Mouse (Mus musculus): ENCODE data around the gene Ing1.

Ing1 gene

DNA sequence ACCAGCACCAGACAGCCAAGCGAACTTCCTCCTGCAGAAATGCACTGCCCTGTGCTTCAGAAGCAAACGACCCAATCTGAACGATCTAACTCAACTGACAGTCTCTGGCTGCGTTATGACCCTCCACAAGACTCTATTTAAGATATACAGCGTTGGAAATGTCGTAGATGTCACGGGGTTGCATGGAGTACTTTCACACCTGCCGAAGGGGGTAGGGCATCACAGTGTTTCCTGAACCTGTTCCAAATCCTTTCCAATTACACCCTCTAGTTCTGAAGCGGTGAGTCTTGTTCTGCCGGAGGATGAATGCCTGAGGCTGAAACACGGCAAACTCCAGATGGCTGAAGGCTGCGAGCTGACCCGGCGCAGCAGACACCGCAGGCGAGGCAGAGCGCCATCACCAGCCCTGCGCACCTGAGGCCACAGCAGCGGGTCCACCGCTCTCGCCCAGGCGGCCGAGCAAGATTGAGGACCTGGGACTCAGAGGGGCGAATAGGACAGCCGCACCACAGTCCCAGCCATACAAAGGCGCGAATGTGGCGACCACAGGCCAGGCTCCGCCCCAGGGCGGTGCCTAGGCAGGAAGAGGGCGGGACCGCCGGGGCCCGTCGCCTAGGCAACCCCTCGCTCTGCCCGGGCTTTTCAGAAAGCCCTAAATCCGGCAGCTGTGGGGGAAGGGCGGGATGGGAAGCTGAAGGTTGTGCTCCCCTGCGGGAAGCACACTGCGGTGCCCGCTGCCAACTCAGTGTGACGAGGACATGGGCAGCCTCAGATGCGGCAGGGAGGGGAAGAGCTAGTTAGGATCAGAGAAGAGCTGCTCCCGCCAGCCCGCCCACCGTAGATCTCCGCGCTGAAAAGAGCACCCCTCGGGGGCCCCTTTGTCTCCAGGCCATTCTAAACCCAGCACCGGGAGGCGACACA is at the start of gene Ing1:
TSS of gene Ing1 (plus strand) at position 773 of the 921 bp plus-strand sequence.
- DNase-seq (ENCODE audit: low spot score): peak; percentile 98

DNA sequence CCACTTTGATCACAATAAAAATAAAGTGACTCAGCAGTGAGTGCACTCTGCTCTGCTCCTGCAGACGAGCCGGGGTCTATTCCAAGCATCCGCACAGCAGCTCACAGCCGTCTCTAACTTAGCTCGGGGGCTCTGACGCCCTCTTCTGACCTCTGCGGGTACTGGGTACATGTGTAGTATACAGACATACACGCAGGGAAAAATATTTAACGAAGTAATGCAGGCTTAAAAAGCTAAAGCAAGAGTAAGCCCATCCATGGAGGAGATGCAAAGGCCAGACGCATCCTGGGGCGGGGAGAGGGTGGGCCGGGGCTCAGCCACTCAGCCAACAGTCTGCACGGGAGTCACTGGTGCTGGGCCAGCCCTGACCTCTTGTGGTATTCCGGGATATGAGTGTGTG is 49.3 kb upstream of the Ing1 start:
- DNase-seq (ENCODE audit: low spot score): no peak

DNA sequence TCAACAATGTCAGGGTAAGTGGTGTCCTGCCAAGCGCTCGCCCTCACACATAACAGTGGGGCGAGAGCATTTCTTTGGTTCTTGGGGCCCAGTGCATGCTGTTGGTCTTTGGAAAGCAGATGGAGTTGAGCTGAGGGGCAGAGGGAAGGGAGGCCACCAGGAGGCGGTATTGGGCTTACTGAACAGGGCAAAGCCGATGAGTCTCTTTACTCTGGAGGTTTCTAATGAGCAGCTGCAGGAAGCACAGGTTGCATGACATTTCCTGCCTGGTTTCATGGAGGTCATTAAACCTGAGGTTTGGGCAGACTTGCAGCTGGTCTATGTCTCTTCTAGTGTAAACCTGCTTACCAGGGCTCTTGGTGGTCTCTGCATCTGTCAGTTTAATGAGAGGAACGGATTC is 48.6 kb upstream of the Ing1 start:
- DNase-seq (ENCODE audit: low spot score): peak; percentile 86

DNA sequence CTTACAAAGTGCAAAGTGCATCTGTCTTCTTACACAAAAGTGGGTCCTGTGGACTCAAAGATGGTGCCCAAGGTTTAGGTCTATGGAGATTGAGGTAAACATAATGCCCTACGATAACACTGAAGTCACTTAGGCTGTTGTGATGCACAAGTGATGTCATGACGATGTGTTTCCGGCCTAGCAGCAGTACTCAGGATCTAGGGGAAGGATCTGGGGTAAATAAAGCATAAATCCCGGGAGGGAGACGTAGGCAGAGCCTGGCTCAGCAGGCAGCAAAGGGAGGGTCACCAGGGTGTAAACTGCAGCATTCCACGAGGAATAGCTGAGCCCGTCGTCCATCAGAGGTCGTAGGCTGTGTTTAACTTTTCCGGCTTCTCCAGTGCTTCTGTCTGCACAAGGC is 46.5 kb upstream of the Ing1 start:
- no peak for DNase-seq (ENCODE audit: low spot score)

DNA sequence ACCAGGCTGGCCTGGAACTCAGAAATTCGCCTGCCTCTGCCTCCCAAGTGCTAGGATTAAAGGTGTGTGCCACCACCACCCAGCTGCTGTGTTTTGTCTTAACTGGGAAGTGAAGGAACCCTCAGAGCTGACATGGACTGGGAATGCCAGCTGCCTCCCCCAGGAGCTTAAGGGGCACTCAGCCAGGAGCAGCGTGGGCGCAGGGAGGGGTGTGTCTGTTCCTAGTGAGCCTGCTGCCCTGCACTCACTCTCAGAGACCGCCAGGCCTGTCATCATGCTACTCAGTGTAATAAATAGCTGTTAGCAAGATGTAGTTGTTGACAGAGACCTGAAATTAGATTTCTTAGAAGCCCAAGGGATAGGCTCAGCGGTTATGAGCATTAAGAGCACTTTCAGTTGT is 44.4 kb upstream of the Ing1 start:
- DNase-seq (ENCODE audit: low spot score): no peak

DNA sequence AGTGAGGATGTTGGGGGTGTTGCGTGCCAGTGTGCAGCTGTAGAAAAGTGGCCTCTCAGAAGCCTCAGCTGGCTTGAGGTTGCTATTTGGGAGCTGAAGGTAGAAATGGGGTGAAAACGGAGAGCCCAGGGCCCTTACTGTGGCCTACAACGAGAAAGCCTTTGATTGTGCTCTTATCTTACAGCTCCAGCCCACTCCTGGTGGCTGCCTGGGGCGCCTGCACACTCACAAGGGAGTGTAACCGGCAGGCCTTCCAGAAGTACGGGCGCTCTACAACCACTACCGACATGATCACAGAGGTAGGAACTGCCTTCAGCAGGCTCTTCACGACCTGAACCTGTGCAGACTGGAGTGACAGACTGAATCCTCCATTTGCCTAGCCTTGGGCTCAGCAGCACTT is 42.7 kb upstream of the Ing1 start:
- no peak for DNase-seq (ENCODE audit: low spot score)

DNA sequence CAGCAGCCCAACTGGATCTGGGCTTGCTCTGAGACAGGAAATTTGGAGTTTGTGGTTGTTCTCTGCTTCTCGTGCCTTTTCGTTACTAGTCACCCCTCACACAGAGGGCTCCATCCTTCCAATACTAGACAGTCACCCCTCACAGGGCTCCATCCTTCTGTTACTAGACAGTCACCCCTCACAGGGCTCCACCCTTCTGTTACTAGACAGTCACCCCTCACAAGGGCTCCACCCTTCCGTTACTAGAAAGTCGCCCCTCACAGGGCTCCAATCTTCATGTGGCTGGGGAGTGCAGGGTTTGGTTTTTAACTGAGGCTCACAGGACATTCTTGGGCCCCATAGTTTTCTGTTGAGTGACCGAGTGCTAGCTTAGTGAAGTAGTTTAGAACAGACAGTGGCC is 42.1 kb upstream of the Ing1 start:
- DNase-seq (ENCODE audit: low spot score): no peak

DNA sequence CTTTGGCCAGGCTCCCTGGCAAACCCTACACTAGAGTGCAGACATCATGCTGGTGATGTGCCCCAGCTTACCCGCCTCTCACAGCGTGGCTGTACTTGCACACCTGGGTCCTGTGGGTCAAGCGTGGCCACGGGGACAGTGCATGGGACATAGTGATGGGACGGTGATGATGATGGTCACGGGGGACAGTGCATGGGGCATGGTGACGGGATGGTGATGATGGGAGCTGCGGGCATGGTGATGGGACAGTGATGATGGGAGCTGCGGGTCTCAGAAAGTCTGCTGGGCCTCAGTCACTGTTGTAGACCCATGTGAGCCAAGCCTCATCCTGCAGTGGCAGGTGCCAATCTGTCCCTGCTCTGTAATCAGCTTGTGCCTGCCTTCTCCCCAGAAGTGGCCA is 39.1 kb upstream of the Ing1 start:
- no peak for DNase-seq (ENCODE audit: low spot score)

DNA sequence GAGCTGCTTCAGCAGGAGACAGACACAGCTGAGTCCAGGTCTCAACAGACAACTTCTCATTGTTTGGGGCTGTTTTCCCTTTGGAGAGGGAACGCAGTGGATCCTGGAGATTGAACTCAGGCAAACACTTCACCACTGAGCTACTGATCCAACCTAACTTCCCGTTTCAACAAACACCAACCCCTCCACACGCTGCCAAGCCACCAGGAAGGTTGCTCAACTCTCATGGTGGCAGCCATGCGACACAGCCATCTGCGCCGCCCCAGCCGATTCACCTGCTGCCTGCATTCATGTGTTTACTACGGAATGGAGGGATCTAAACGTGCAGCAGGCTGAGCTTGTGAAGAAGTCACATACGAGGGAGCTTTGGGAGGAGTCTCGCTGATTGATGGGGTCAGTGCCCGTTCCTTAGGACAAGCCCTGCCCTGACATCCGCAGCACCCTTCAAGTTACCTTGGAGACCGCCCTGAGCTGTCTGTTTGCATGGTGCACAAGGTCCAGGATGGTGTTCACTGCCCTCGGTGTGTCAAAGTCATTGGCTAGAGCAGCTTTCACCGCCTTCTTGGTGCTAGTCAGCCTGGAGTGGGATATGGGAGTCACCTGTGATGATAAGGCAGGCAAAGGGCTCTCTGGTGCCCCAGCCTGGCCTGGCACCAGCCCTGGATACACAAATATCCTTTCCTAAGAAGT is 37.9 kb upstream of the Ing1 start:
- no peak for DNase-seq (ENCODE audit: low spot score)

DNA sequence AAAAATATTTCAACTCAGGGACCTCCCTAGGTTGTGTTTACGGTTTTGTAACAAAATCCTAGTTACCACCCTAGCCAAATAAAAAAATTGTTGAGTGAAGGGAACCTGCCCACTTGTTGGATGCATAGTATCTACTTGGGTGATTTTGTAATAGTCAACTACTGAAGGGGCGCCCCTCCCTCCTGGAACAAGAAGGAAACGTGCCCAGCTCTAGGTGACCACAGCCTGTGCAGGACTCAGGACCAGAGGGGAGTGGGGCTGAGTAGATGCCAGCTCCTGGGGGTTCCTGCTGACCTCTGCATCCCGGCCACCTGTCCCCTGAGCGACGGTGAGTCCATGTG is 37.3 kb upstream of the Ing1 start:
- DNase-seq (ENCODE audit: low spot score): no peak

DNA sequence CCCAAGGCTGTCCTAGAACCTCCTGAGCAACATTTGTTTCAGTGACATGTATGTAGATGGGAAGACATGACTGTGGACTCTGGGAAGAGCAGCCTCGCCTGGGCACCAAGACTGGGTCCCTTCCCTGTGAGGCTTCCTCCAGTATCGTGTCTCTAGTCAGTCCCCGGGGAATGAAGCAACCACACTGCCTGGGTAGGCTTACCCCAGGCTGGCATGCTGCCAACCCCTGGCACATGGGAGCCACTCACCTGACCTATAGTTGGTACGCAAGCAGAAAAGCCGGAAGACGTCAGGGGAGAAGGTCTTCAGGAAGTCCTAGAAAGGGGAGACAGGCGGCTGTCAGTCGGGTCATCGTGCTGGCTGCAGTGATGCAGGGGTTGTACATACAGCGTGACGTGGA is 36.7 kb upstream of the Ing1 start:
- DNase-seq (ENCODE audit: low spot score): no peak

DNA sequence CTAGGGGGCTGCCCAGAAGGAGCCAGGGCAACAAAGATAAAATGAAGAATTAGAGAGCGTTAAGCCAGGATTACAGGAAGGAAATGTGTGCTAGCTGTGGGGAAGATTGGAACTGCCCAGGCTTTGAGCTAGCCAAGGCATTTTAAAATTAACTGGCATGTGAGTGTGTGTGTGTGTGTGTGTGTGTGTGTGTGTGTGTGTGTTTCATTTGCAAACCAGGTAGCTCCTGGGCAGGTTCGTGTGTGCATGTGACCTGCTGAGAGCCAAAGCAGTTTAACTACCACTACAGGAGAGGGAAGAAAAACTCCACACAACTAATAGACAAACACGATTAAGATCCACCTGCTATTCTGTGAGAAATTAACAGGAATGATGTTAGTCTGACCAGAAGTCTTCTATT is 32.0 kb upstream of the Ing1 start:
- no peak for DNase-seq (ENCODE audit: low spot score)

DNA sequence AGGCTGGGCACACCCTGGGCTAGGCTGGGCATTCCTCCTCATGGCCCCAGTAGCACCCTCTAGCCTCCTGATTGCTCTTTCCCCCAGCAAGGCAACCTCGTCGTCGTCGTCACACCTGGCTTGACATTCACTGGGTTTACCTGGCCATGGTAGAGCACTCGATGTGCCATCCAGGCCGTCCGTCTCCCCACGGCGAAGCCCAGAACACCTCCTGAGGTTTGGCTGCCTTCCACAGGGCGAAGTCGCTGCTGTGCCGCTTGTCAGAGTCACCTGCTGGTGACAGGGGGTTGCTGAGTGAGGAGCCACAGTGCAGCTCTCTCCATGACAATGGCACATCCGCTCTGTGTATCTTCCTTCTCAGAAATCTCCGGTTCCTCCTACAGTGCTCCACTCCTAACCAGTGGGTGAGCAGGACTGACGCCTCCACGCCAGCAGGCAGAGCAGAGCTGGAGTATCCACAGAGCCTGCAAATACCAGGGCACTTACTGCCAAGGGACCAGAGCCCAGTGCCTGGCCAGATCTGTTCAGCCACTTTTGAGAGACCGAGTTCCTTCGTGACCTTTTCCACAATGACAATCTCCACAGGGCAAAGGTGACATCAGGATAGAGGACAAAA is 25.1 kb upstream of the Ing1 start:
- no peak for DNase-seq (ENCODE audit: low spot score)

DNA sequence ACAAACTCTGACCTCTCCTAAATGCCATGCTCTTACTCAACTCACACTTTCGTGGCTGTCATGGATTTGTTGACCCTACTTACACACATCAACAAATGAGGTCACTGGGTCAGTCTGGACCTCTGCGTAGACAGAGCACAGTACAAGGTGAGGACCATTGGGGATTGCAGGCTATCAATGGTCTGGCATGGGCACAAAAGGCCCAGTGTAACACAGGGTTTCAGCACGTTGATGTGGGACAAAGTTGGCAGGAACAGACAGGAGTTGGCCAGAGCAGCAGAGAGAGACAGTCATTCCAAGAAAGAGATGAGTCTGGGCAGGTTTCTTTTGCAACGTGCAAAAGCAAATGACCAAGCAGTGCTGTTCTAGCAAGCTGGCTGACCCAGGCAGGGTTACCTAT is 24.5 kb upstream of the Ing1 start:
- DNase-seq (ENCODE audit: low spot score): no peak

DNA sequence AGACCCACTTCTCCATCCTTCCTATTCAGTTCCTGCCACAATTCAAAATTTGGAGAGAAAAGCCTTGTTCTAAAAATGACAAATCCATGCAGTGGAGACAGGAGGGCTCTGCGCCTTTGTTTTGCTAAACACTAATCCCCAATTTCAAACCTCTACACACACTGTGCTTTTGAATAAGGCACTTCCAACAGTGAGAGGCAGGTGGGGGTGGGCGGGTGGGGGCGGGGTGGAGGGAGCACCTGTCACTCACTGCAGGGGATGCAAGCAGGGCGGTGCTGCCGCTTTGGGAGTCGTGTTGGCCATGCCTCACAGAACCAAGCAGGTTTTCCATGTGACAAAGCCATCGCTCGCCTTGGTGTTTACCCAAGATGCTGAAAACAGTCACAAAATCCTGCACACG is 20.9 kb upstream of the Ing1 start:
- no peak for DNase-seq (ENCODE audit: low spot score)

DNA sequence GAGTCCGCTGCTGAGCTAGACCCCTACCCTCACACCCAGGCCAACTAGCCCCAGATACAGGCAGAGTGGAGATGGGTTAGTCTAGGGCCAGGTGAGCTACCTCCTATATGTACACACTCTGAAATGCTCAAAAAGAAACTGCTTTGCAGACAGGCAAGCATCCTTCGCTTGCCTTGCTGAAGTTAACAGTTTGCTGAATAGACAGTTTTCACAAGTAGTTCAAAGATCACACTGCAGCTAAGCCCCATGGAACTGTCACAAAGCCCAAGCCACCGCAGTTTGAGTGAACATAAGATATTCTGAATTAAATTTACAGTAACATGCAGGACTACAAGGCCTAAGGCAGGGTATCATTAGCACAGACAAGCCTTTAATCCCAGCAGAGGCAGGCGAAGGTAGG is 16.3 kb upstream of the Ing1 start:
- no peak for DNase-seq (ENCODE audit: low spot score)

DNA sequence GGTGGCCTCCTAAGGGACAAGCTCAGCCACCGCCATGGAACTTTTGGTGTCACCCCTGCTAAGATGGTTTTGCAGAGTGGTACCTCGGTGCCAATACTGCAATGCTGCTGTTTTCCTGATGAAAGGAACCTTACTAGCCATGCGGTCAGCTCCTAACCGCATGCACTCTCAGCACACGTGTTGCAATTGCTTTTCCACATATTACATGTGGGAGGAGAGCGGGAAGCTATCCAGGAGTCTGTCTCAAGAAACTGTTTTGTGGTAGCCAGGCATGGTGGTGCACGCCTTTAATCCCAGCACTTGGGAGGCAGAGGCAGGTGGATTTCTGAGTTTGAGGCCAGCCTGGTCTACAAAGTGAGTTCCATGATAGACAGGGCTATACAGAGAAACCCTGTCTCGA is 15.2 kb upstream of the Ing1 start:
- DNase-seq (ENCODE audit: low spot score): no peak

DNA sequence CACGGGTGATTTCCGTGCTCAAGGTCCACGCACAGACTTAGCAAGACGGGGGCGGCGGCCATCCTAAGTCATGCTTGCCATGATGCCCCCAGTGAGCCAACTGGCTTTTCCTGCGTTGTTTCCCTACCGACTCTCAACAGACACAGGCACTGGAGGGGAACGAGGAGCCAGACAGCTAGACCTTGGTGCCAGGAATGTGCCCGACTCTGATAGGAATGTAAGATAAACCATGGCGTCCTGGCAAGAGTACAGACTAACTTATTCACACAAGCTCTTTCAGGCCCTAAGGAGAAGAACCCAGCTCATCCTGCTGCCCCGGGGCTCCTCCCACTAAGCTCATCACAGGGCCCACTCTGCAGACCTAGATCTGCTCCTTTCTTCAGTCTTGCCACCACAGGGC is 13.3 kb upstream of the Ing1 start:
- no peak for DNase-seq (ENCODE audit: low spot score)

DNA sequence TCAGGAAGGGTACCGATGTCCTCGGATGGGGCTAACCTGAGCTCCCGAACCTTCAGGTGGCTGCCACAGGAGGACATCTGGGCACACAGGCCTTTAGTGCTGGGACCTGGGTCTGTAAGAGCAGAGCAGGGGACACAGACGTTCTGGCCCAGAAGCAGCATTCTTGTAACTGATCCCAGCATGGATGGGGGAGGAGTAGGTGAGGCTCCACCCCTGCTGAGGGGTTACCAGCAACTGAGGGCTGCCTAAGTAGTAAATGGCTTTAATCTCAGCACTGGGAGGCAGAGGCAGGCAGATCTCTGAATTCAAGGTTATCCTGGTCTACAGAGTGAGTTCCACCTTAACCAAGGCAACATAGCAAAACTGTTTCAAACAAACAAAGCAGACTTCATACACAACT is 12.5 kb upstream of the Ing1 start:
- DNase-seq (ENCODE audit: low spot score): no peak

DNA sequence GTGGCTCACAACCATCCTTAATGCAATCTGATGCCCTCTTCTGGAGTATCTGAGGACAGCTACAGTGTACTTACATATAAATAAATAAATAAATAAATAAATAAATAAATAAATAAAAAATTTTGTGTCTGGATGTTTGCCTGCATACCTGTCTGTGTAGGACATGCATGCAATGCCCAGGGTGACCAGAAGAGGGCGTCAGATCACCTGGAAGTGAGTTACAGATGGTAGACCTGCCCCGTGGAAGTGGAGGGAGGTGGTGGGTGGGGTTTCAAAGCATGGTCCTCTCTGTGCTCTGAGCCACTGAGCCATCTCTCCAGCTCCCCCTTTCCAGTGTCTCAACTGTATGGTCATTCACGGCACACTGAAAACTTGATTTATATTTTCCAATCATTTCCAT is 11.0 kb upstream of the Ing1 start:
- DNase-seq (ENCODE audit: low spot score): peak; percentile 79

DNA sequence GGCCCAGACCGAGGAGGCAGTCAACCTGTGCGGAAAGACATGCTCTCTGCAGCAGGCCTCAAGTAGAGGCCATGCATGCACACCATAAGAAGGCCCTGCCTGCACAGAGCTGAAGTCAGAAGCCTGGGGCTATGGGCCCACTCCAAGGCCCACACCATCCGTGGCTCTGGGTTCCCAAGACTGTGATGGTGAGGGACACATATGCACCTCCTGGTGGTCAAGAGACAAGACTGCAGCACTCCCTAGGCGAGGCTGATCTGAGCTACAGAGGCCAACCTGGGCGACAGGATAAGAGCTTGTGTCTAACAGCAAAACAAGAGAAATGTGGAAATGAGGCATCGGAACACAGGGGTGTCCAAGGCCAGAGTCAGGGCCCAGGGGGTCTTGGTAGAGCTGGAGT is 8.3 kb upstream of the Ing1 start:
- DNase-seq (ENCODE audit: low spot score): no peak

DNA sequence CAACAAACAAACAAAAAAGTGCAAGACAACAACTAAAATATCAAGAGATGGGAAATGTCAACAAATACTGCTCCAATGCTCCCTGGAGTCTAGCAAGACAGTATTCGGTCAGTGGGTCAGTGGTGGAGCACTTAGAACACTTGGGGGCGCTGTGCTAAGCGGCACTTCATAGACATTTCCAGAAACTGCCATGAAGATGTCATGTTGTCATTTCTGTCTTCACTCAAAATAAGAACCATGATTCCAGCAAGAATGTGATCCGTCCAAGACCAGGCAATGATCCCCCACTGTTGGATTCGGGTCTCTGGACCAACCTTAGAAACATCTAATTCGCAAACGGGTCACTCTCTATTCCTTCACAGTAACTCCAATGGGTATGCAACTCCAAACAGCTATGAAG is 5.7 kb upstream of the Ing1 start:
- DNase-seq (ENCODE audit: low spot score): peak; percentile 74

DNA sequence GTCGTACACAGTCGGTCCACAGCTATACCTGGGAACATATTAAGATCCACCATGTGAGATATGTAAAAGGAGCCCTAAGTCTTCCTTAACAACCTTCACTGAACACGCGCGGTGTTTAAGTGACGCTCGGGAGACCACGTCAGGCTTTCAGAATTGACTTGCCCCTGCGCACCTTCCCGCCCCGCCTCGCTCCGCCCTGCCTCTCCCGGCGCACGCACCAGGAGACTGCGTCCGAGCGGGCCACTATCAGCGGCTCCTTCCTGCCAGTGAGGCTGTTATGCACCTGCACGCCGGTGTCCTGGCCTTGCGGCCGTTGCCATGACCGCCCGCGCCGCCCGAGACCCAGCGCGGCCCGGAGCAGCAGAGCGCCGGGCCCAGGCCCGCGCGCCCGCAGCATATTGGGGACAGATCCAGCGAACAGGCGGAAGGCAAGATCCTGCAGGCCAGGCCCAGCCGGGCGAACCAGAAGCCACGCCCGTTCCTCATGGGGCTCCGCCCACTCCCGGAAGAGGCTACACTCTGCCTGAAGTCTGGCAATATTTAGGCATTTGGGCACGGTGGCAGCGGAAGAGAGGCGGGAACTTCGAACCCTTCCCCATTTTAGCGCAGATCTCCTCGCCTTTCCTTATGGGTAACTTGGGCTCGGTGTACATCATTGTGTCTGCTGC is 5.0 kb upstream of the Ing1 start, which contains the start of gene Cars2:
TSS of gene Cars2 (minus strand) at position 503 of the 668 bp plus-strand sequence.
- peak; percentile 96 for DNase-seq (ENCODE audit: low spot score)

Data from testis, postnatal 10 days (tissue).